Mouse (Mus musculus) neural tube, embryonic 14.5 days (tissue): ENCODE measurements around the gene Fosl1. TPM values are rescaled to one million over a fixed set of nuclear protein-coding genes. Genes with fewer than 3 reads are reported as not detected.
"Not testable (repeated sequence)": the region's sequence is repeated elsewhere in the genome, so short reads cannot be mapped to it uniquely, and the experiment has no call there.

Source experiments
- ATAC-seq: fragments of 200-750 bp; cut with Nextera tagmentation; 2 replicates; pipeline ENCODE4 v1.8.0; 2017; ENCODE audit warnings: low read depth, mild to moderate bottlenecking, moderate TSS enrichment, moderate library complexity
- H3K27ac ChIP-seq: fragments of 300-500 bp; sonication (generic); 2 replicates; pipeline ENCODE4 v1.5.1; 2014; ENCODE audit warnings: low read depth, mild to moderate bottlenecking, control low read depth, low read length, moderate library complexity, mixed read lengths
- H3K27me3 ChIP-seq: fragments of 300-500 bp; sonication (generic); 2 replicates; pipeline ENCODE4 v1.6.1; 2014; ENCODE audit warnings: low read length; ENCODE audit not compliant: control insufficient read depth, insufficient read depth
- H3K36me3 ChIP-seq: fragments of 300-500 bp; sonication (generic); 2 replicates; pipeline ENCODE4 v1.6.1; 2014; ENCODE audit warnings: low read length, mixed read lengths; ENCODE audit not compliant: control insufficient read depth, insufficient read depth
- H3K4me1 ChIP-seq: fragments of 300-500 bp; sonication (generic); 2 replicates; pipeline ENCODE4 v1.6.1; 2014; ENCODE audit warnings: low read length; ENCODE audit not compliant: control insufficient read depth, insufficient read depth
- H3K4me2 ChIP-seq: fragments of 300-500 bp; sonication (generic); 2 replicates; pipeline ENCODE4 v1.6.1; 2014; ENCODE audit warnings: mild to moderate bottlenecking, low read depth, low read length, control low read depth
- H3K4me3 ChIP-seq: fragments of 300-500 bp; sonication (generic); 2 replicates; pipeline ENCODE4 v1.5.1; 2014; ENCODE audit warnings: low read depth, low read length, control low read depth, mixed read lengths
- H3K9ac ChIP-seq: fragments of 300-500 bp; sonication (generic); replicated peaks from 2 replicates; pipeline ENCODE4 v1.6.1; 2014; ENCODE audit warnings: low read depth, mild to moderate bottlenecking, control low read depth, low read length, mixed read lengths
- H3K9me3 ChIP-seq: fragments of 300-500 bp; sonication (generic); 2 replicates; pipeline ENCODE4 v1.6.1; 2016; ENCODE audit warnings: low read length; ENCODE audit not compliant: control insufficient read depth
- WGBS: fragments of 180-500 bp; shearing (Covaris S2); extraction: QIAGEN DNeasy Blood & Tissue Kit; methylation state at CpG from one replicate; pipeline ENCODE4 v1.1.7; 2014; 5-methylcytosine and 5-hydroxymethylcytosine counted together
- polyA plus RNA-seq: library from polyadenylated mRNA; unstranded; fragments of >200 nt; fragmentation: Nextera tagmentation; extraction: Ambion mirVana; gene quantifications from 2 replicates; pipeline ENCODE4 v1.2.1, GENCODE M21; 2014

Gene Fosl1
- polyA plus RNA-seq, 1 experiment from 2014 or later, result not detected

GRCm38 (mm10) chr19:5488878-5489571 is 41.7 kb downstream of the Fosl1 start:
- H3K36me3 ChIP-seq, result peaks cover 27% of the 10 kb centered on the region
- H3K4me1 ChIP-seq, result peaks cover 27% of the 10 kb centered on the region; the same call in 1 of the 2 replicates
- H3K4me2 ChIP-seq, result peak overlapping the region; percentile 58
- H3K27ac ChIP-seq, result peak overlapping the region; percentile 90
- no peaks in the 10 kb centered on the region for H3K9me3 ChIP-seq
- peak; percentile 68 for ATAC-seq
- under 1% methylated on average over 26 of the region's 26 CpGs for WGBS
- H3K27me3 ChIP-seq, result no peaks in the 10 kb centered on the region
- peak overlapping the region; percentile 42 for H3K4me3 ChIP-seq
- peak overlapping the region; percentile 5; the same call in 1 of the 2 replicates for H3K9ac ChIP-seq

DNA sequence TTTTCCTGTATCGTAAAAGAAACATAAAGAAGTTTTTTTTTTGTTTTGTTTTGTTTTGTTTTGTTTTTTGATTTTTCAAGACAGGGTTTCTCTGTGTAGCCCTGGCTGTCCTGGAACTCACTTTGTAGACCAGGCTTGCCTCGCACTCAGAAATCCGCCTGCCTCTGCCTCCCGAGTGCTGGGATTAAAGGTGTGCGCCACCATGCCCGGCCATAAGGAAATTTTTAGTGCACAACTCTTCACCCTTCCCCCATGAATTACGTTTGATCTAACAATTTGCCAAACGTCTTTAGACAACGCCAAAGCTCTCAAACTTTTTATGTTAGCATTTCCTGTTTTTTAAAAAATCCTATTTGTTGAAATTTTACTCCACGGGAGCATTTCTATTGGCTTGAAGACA is 42.4 kb downstream of the Fosl1 start:
- ATAC-seq, H3K9ac ChIP-seq, H3K9me3 ChIP-seq, H3K27me3 ChIP-seq: not testable (repeated sequence)
- 54% methylated on average over 10 of the region's 10 CpGs for WGBS
- Histone ChIP-seq H3K27ac (peak overlapping the region; percentile 97), H3K4me3 (peak overlapping the region; percentile 93), H3K4me1 (peaks cover 27% of the 10 kb centered on the region; the same call in 1 of the 2 replicates), H3K4me2 (peak overlapping the region; percentile 58), H3K36me3 (peaks cover 32% of the 10 kb centered on the region)

- H3K27me3 ChIP-seq, result no peaks in the 10 kb centered on the region
- under 1% methylated on average over 52 of the region's 62 CpGs for WGBS
- peak within 1 kb of the TSS; percentile 93 for H3K9ac ChIP-seq
- peak; percentile 69 for ATAC-seq
- peaks cover 27% of the 10 kb centered on the region; the same call in 1 of the 2 replicates for H3K4me1 ChIP-seq
- peak within 1 kb of the TSS; percentile 89 for H3K4me2 ChIP-seq
- peaks cover 32% of the 10 kb centered on the region for H3K36me3 ChIP-seq
- H3K4me3 ChIP-seq, result peak within 1 kb of the TSS; percentile 93
- H3K9me3 ChIP-seq, result no peaks in the 10 kb centered on the region
- peak within 1 kb of the TSS; percentile 97 for H3K27ac ChIP-seq
These were observed 43.1 kb downstream of the Fosl1 start, which contains the start of gene Cfl1 for GRCm38 (mm10) chr19:5490313-5490897. Gene Cfl1, plus strand, starts transcription at chr19:5490455.

DNA sequence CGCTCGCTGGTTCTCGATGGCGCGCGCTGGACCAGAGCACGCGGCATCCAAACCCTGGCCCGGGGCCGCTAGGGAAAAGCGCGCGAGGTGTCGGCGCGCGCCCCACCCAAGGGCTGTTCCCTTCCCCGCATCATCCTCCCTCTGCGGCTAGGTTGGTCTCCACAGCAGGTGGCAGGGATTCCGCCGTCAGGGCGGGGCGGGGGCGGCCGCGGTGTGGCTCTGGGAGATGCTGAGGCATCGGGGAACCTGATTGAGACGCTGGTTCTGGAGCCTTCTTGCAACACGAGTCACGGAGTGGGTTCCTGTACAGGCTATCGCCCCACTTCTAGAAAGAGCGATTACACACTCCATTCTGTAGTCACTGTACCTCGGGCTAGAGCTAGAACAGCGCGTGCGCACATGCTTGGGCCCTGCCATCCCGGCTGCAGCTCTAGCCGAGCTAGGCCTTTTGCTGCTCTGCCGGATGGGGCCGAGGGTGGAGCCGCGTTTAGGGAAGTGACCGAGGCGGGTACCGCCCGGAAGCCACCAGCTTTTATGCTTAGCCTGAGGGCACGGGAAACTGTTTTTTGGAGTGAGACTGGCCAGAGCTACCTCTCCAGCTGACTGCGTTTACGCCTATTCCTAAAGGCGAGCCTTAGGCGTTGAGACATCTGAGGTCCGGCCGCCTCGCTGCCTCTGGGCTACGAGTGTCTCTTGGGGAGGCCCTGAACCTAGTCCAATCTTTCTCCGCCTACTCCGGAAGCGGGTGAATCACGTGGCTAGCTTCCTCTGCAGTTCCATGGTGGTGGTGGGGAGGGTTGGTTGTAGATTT is 43.8 kb downstream of the Fosl1 start:
- peak; percentile 23 for ATAC-seq
- Histone ChIP-seq H3K27ac (peak overlapping the region; percentile 97), H3K9ac (peak overlapping the region; percentile 93), H3K9me3 (no peaks in the 10 kb centered on the region), H3K4me1 (peaks cover 27% of the 10 kb centered on the region; the same call in 1 of the 2 replicates), H3K4me3 (peak overlapping the region; percentile 93), H3K36me3 (peaks cover 37% of the 10 kb centered on the region), H3K27me3 (no peaks in the 10 kb centered on the region), H3K4me2 (peak overlapping the region; percentile 89)
- WGBS, result under 1% methylated on average over 59 of the region's 59 CpGs

DNA sequence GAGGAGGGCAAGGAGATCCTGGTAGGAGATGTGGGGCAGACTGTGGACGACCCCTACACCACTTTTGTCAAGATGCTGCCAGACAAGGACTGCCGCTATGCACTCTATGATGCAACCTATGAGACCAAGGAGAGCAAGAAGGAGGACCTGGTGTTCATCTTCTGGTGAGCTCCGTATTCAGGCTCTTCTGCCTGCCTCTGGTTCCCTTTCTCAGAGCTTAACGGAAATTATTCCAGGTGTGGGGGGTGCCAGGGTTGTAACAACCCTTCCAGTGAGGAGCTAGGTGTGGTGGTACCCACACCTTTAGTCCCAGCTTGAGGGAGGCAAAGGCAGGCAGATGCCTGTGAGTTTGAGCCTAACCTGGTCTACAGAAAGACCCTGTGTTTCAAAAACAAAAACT is 45.3 kb downstream of the Fosl1 start:
- no peak overlapping the region for H3K4me2 ChIP-seq

GRCm38 (mm10) chr19:5493301-5493721 is 46.0 kb downstream of the Fosl1 start:
- not testable (repeated sequence) for H3K4me2 ChIP-seq, ATAC-seq, H3K27ac ChIP-seq, H3K27me3 ChIP-seq, H3K9ac ChIP-seq, H3K9me3 ChIP-seq, H3K4me3 ChIP-seq
- H3K36me3 ChIP-seq, result peaks cover 54% of the 10 kb centered on the region
- 51% methylated on average over 9 of the region's 9 CpGs for WGBS
- H3K4me1 ChIP-seq, result peaks cover 20% of the 10 kb centered on the region; the same call in 1 of the 2 replicates

More for the DNA sequence above, 45.3 kb downstream of the Fosl1 start:
- Histone ChIP-seq H3K27me3 (no peaks in the 10 kb centered on the region), H3K4me1 (peaks cover 20% of the 10 kb centered on the region; the same call in 1 of the 2 replicates), H3K27ac (no peak overlapping the region), H3K9ac (no peak overlapping the region), H3K9me3 (no peaks in the 10 kb centered on the region), H3K4me3 (no peak overlapping the region), H3K36me3 (peaks cover 51% of the 10 kb centered on the region)
- 91% methylated on average over 4 of the region's 4 CpGs for WGBS
- ATAC-seq, result no peak

DNA sequence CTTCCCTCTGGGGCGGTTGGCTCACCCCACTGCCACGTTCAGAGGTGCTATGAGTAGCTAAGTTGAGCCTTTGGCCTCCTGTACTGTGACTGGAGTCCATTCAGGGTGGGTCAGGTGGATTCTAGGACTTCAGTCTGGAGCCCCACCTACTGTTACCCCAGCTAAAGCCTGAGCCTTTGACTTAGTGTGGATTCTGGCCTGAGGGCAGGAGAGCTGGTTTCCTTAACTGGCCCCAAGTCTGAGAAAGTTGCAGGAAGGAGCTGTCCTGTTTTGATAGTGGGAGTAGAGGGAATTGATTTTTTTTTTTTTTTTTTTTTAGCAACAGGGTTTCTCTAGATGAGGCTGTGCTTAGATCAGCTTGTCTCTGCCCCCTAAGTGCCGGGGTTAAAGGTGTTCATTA is 47.0 kb downstream of the Fosl1 start:
- Histone ChIP-seq H3K27ac (no peak overlapping the region), H3K27me3 (no peaks in the 10 kb centered on the region), H3K4me1 (peaks cover 18% of the 10 kb centered on the region; the same call in 1 of the 2 replicates), H3K9ac (no peak overlapping the region), H3K9me3 (no peaks in the 10 kb centered on the region), H3K36me3 (peaks cover 54% of the 10 kb centered on the region), H3K4me3 (no peak overlapping the region), H3K4me2 (no peak overlapping the region)
- 91% methylated on average over 3 of the region's 3 CpGs for WGBS
- no peak for ATAC-seq

DNA sequence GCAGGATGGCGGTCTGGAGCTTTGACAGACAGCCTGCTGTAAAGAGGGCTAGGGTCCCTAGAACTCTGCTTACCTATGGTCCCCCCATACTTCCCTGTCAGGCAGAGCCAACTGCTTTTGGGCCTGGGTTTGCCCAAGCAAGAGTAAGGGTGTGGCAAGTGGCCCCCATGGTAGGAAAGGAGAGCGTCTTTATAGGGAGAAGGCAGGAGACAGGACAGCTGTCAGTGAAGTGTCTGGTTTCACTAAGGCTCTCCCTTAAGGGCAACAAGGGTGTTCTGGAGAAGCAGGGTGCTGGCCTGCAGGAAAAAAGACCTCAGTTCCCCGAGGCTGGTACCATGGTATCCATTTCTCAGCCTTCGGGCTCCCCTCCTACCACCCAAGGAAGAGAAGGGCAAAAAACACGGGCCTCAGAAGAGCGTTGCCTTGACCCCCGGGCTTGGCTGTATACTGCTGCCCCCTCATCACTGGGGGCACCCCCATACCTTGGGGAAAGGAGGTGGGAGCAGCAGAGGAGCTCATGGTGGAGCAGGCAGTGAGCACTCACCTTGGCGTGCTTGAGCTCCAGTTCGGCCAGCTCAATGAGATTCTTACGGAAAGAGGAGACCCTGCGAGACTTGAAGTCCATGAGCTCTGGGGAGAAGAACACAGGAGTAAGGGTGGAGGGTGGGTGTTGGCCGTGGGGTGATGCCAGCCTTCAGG is 48.2 kb downstream of the Fosl1 start:
- H3K9me3 ChIP-seq, result no peaks in the 10 kb centered on the region
- WGBS, result 86% methylated on average over 12 of the region's 12 CpGs
- H3K9ac ChIP-seq, result no peak overlapping the region
- no peak overlapping the region for H3K27ac ChIP-seq
- peaks cover 15% of the 10 kb centered on the region; the same call in 1 of the 2 replicates for H3K4me1 ChIP-seq
- no peak overlapping the region for H3K4me3 ChIP-seq
- no peak for ATAC-seq
- H3K4me2 ChIP-seq, result no peak overlapping the region
- H3K36me3 ChIP-seq, result peaks cover 54% of the 10 kb centered on the region
- H3K27me3 ChIP-seq, result no peaks in the 10 kb centered on the region
